Mouse (Mus musculus) lung, postnatal 25 days (tissue): ENCODE measurements around the gene Mrpl28.

Experiments
- DNase-seq: peaks from one replicate; pipeline ENCODE4 v3.0.0; 2022; ENCODE audit warnings: low spot score

The Mrpl28 gene

GRCm38 (mm10) chr17:26115956-26116487, 7.3 kb upstream of the Mrpl28 start:
- no peak for DNase-seq

- DNase-seq: no peak
Observed at GRCm38 (mm10) chr17:26116503-26117258, 6.6 kb upstream of the Mrpl28 start.

- DNase-seq: peak; percentile 41
Observed at GRCm38 (mm10) chr17:26119766-26120710, 3.3 kb upstream of the Mrpl28 start.

- no peak for DNase-seq
Observed at GRCm38 (mm10) chr17:26122431-26123140, 714 bp upstream of the Mrpl28 start.

GRCm38 (mm10) chr17:26124560-26124959, 1.3 kb downstream of the Mrpl28 start:
- no peak for DNase-seq

GRCm38 (mm10) chr17:26125226-26125625, 1.9 kb downstream of the Mrpl28 start:
- DNase-seq: no peak

- DNase-seq: no peak
Observed at GRCm38 (mm10) chr17:26131062-26131732, 7.9 kb downstream of the Mrpl28 start.

- no peak for DNase-seq
Observed at GRCm38 (mm10) chr17:26131856-26132853, 8.9 kb downstream of the Mrpl28 start.

- DNase-seq: no peak
Observed at GRCm38 (mm10) chr17:26137106-26137750, 13.9 kb downstream of the Mrpl28 start.

GRCm38 (mm10) chr17:26137751-26138130, 14.4 kb downstream of the Mrpl28 start:
- no peak for DNase-seq

GRCm38 (mm10) chr17:26138239-26138836, 15.0 kb downstream of the Mrpl28 start, which contains the start of gene Axin1:
Gene Axin1 (plus strand): TSS chr17:26138688.
- DNase-seq: peak; percentile 96

- no peak for DNase-seq
Observed at GRCm38 (mm10) chr17:26138901-26139381, 15.6 kb downstream of the Mrpl28 start.

GRCm38 (mm10) chr17:26142796-26143195, 19.5 kb downstream of the Mrpl28 start:
- DNase-seq: no peak

- no peak for DNase-seq
Observed at GRCm38 (mm10) chr17:26143386-26143785, 20.1 kb downstream of the Mrpl28 start.

GRCm38 (mm10) chr17:26149056-26149455, 25.8 kb downstream of the Mrpl28 start:
- no peak for DNase-seq

GRCm38 (mm10) chr17:26151886-26152630, 28.8 kb downstream of the Mrpl28 start:
- no peak for DNase-seq

GRCm38 (mm10) chr17:26162736-26163135, 39.4 kb downstream of the Mrpl28 start:
- no peak for DNase-seq

GRCm38 (mm10) chr17:26168039-26168438, 44.7 kb downstream of the Mrpl28 start:
- DNase-seq: peak; percentile 61
